Mouse (Mus musculus) ES-Bruce4 (cell line): ENCODE data around the gene Acd. TPM values are rescaled to one million over a fixed set of nuclear protein-coding genes. Genes with fewer than 3 reads are reported as not detected.

ENCODE experiments used
- H3K27ac ChIP-seq: 2 replicates; pipeline ENCODE4 v1.5.1; 2012; ENCODE audit warnings: low read length, inconsistent platforms; ENCODE audit not compliant: insufficient read depth
- H3K27me3 ChIP-seq: 2 replicates; pipeline ENCODE4 v1.6.1; 2012; ENCODE audit warnings: mild to moderate bottlenecking, low read length, inconsistent platforms; ENCODE audit not compliant: control insufficient read depth, poor library complexity, insufficient read depth, severe bottlenecking
- H3K36me3 ChIP-seq: 2 replicates; pipeline ENCODE4 v1.6.1; 2012; ENCODE audit warnings: inconsistent platforms, mild to moderate bottlenecking, low read length, moderate library complexity; ENCODE audit not compliant: control insufficient read depth, poor library complexity, insufficient read depth, severe bottlenecking
- H3K4me1 ChIP-seq: one replicate; pipeline ENCODE4 v1.8.1; 2011; ENCODE audit warnings: low read length; ENCODE audit not compliant: control insufficient read depth, insufficient read depth
- H3K4me3 ChIP-seq: 2 replicates; pipeline ENCODE4 v1.5.1; 2011; ENCODE audit warnings: low read depth, mild to moderate bottlenecking, low read length
- H3K9ac ChIP-seq: 2 replicates; pipeline ENCODE4 v1.6.1; 2012; ENCODE audit warnings: low read depth, mild to moderate bottlenecking, inconsistent platforms; ENCODE audit not compliant: poor library complexity, severe bottlenecking
- H3K9me3 ChIP-seq: replicated peaks from 2 replicates; pipeline ENCODE4 v1.6.1; 2012; ENCODE audit warnings: mild to moderate bottlenecking, low read length, inconsistent platforms; ENCODE audit not compliant: control insufficient read depth, poor library complexity, insufficient read depth, severe bottlenecking
- CTCF ChIP-seq: IDR thresholded peaks from one replicate; pipeline ENCODE4 v1.8.1; 2011; ENCODE audit warnings: low read depth, low read length
- EP300 ChIP-seq: IDR thresholded peaks from 2 replicates; pipeline ENCODE4 v1.6.1; 2011; ENCODE audit warnings: low read depth, low read length; ENCODE audit not compliant: insufficient read depth
- POLR2A ChIP-seq: IDR thresholded peaks from one replicate; pipeline ENCODE4 v1.8.1; 2011; ENCODE audit warnings: low read length; ENCODE audit not compliant: insufficient read depth
- polyA plus RNA-seq: library from polyadenylated mRNA; stranded (reverse); fragments of >200 nt; gene quantifications from 2 replicates; pipeline ENCODE4 v1.2.4, GENCODE M21; 2011; ENCODE audit warnings: low read depth; ENCODE audit not compliant: missing spikeins, insufficient read depth, insufficient read length

Gene Acd
- polyA plus RNA-seq, 1 experiment, result 30.1 TPM

DNA sequence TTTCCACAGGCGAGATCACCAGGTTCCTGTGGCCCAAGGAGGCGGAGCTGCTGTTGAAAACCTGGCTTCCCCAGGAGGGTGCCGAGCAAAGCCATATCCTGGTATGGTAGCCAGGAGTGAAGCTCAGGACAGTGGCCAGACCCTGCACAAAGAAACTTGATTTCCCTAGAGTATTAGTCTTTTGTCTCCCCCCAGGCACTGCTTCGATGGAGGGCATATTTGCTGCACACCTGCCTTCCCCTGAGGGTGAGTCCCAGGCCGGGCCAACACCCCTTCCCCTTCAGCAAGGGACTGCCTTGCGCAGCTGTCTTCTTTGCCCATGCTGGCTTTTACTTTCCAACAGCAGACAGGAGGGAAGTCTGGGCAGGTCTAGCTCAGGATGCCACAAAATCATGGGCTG is 14.4 kb downstream of the Acd start:
- H3K9me3 ChIP-seq, result no peaks in the 10 kb centered on the region
- TF ChIP-seq CTCF (no peak), POLR2A (no peak), EP300 (no peak)
- peak overlapping the region; percentile 84 for H3K9ac ChIP-seq
- H3K4me1 ChIP-seq, result peaks cover 3% of the 10 kb centered on the region
- H3K27me3 ChIP-seq, result no peaks in the 10 kb centered on the region
- H3K4me3 ChIP-seq, result peak overlapping the region; percentile 53
- peaks cover 15% of the 10 kb centered on the region for H3K36me3 ChIP-seq
- 0 out of 2 replicates have a peak overlapping the region, but pooled peaks have one; percentile 5 for H3K27ac ChIP-seq

DNA sequence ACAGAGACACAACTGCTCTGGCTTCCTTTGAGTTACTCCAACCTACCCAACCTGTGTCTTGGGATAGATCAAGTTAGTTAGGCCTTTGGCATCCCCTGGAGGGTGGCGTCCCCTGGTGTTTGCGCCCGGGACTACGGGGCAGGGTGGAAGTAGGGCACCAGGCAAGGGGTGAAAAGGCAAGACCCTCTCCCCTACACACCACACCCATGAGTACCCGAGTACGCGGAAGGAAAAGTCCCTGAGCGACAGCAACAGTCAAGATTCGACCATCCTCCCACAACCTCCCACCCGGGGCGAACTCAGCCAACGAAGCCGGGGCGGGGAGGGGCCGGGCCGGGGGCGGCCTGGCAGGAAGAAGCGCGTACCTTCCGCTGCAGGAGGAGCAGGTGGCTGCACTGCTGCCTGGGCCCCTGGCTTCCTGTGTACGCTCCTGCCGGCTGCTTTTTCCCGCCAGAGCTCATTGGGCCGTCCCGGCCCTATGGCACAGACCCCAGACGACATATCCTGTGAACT is 15.1 kb downstream of the Acd start, which contains the start of gene Carmil2:
TSS of gene Carmil2 (plus strand) at position 479 of the 513 bp plus-strand sequence.
- H3K27ac ChIP-seq, result peak within 1 kb of the TSS; percentile 11; the same call in 1 of the 2 replicates
- peak within 1 kb of the TSS; percentile 53 for H3K4me3 ChIP-seq
- peaks cover 21% of the 10 kb centered on the region for H3K36me3 ChIP-seq
- H3K9ac ChIP-seq, result peak within 1 kb of the TSS; percentile 84
- H3K9me3 ChIP-seq, result no peaks in the 10 kb centered on the region
- TF ChIP-seq POLR2A, result no peak
- TF ChIP-seq CTCF, result peak; percentile 95
- TF ChIP-seq EP300, result no peak
- H3K27me3 ChIP-seq, result no peaks in the 10 kb centered on the region
- H3K4me1 ChIP-seq, result peaks cover 3% of the 10 kb centered on the region

DNA sequence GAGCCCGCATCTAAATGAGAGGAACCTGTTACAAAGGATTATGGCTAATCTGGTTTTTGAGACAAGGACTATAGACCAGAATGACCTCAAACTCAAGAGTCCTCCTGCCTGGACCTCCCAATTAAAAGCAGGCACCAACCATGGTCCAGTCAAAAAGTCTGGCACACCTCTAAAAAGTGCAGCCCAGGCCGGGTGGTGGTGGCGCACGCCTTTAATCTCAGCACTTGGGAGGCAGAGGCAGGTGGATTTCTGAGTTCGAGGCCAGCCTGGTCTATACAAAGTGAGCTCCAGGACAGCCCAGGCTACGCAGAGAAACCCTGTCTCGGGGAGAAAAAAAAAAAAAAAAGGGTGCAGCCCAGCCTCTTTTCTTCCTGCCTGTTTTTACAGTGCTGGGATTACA is 15.6 kb downstream of the Acd start:
- Histone ChIP-seq H3K36me3 (peaks cover 26% of the 10 kb centered on the region), H3K4me3 (no peak overlapping the region), H3K9me3 (no peaks in the 10 kb centered on the region), H3K27ac (peak overlapping the region; percentile 0; the same call in 1 of the 2 replicates), H3K9ac (peak overlapping the region; percentile 84), H3K27me3 (no peaks in the 10 kb centered on the region), H3K4me1 (peaks cover 3% of the 10 kb centered on the region)
- TF ChIP-seq EP300, result no peak
- TF ChIP-seq CTCF, result no peak
- no peak for TF ChIP-seq POLR2A

DNA sequence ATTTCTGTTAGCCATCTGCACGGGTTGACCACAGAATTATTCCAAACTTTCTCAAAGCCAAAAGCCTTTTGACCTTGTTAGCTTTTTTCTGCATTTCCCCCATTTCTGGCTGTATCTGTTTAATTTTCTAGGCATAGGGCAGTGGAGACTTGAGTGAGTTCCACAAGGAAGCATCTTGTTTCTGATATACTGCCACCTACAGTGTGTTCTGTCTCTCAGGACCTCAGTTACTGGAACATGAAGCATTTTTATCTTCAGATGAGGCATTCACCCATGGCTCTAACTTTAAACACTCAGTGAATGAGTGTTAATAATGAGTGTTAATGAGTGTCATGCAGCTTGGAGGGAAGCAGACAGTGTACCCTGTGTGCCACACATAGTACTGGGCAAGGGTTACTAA is 23.0 kb downstream of the Acd start:
- Histone ChIP-seq H3K36me3 (peaks cover 82% of the 10 kb centered on the region), H3K4me1 (no peaks in the 10 kb centered on the region), H3K27ac (no peak overlapping the region), H3K27me3 (no peaks in the 10 kb centered on the region), H3K4me3 (no peak overlapping the region), H3K9me3 (no peaks in the 10 kb centered on the region), H3K9ac (no peak overlapping the region)
- TF ChIP-seq POLR2A, result no peak

DNA sequence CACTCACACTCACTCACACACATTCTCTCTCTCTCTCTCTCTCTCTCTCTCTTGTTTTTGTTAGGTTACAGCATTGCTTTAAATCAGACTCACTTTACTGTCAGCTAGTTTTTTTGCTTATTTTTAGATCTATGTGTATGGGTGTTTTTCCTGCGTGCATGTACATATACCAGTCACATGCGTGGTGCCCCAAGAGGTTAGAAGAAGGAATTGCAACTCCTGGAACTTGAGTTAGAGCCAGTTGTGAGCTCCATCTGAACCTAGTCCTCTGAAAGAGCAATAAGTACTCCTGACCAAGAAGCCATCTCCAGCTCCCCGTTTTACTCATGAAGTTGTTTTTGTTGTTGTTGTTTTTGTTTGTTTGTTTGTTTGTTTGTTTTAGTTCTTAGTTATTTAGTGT is 39.7 kb downstream of the Acd start:
- Histone ChIP-seq H3K9me3 (no peaks in the 10 kb centered on the region), H3K27ac (no peak overlapping the region), H3K36me3 (peaks cover 30% of the 10 kb centered on the region), H3K9ac (no peak overlapping the region), H3K4me3 (no peak overlapping the region), H3K4me1 (no peaks in the 10 kb centered on the region), H3K27me3 (no peaks in the 10 kb centered on the region; the same call in 1 of the 2 replicates)
- TF ChIP-seq EP300 (no peak), CTCF (no peak), POLR2A (no peak)

DNA sequence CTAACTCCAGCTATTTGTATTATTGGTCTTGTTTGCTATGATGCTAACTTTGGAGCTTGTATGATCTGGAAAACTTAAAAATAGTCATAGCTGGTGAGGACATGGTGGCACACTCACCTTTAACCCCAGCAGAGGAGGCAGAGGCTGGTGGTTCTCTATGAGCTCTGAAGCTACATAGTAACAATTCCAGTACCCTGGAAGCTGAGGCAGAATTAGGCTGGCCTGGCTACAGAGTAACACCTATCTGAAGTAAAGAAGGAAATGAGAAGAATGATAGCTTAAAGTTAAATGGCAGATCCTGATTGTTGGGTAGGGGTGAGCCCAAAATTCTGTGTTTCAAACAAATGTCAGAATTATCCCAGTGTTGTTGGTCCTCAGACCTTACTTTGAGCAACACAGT is 43.3 kb downstream of the Acd start:
- Histone ChIP-seq H3K4me1 (no peaks in the 10 kb centered on the region), H3K27ac (no peak overlapping the region), H3K36me3 (peaks cover 15% of the 10 kb centered on the region), H3K9ac (no peak overlapping the region), H3K27me3 (no peaks in the 10 kb centered on the region; the same call in 1 of the 2 replicates), H3K4me3 (no peak overlapping the region), H3K9me3 (no peaks in the 10 kb centered on the region)
- TF ChIP-seq EP300 (no peak), POLR2A (no peak), CTCF (no peak)
